Mouse (Mus musculus): Measurements from ENCODE around the gene Krtap28-13.

DNA sequence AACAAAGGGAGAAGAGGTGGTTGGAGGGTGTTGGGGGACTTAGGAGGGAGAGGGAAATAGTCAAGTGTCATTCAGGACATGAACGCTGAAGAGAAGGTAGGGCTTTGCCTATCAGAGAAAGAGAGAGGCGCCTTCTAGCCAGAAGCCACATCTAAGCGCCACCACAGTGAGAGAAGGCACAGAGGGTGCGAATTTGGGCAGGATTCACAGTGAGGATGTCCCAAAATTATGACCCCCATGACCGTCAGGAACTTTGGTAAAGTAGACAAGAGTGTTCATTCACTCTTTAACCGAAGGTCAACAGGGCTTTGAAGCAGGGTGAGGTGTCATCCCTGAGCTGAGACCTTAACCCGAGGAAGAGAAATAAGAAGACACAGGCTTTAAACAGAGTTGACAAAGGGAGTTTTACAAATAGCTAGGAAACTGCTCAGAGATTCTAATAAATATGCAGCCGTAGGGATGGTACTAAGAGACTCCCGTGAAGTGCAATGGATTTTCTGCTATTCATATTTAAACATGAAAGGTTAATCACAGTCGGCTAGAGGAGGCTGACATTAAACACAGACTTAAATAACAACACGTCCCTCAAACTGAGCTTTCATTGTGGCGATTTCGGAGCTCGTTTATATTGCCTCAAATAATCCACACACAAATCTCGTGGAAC lies 14.9 kb downstream of the Krtap28-13 start:
- TF ChIP-seq GATA1 (IDR thresholded peaks at IDR 0.05; ENCODE audit: low read length), result no peak
- TF ChIP-seq TAL1 (IDR thresholded peaks at IDR 0.05; ENCODE audit: low read length), result no peak
